Mouse (Mus musculus) ES-Bruce4 (cell line): ENCODE results near the gene Calm3. TPM values are rescaled to one million over a fixed set of nuclear protein-coding genes. Genes with fewer than 3 reads are reported as not detected.

Source experiments
- H3K27ac ChIP-seq: 2 replicates; pipeline ENCODE4 v1.5.1; 2012; ENCODE audit warnings: low read length, inconsistent platforms; ENCODE audit not compliant: insufficient read depth
- H3K27me3 ChIP-seq: 2 replicates; pipeline ENCODE4 v1.6.1; 2012; ENCODE audit warnings: mild to moderate bottlenecking, low read length, inconsistent platforms; ENCODE audit not compliant: control insufficient read depth, poor library complexity, insufficient read depth, severe bottlenecking
- H3K36me3 ChIP-seq: 2 replicates; pipeline ENCODE4 v1.6.1; 2012; ENCODE audit warnings: inconsistent platforms, mild to moderate bottlenecking, low read length, moderate library complexity; ENCODE audit not compliant: control insufficient read depth, poor library complexity, insufficient read depth, severe bottlenecking
- H3K4me1 ChIP-seq: one replicate; pipeline ENCODE4 v1.8.1; 2011; ENCODE audit warnings: low read length; ENCODE audit not compliant: control insufficient read depth, insufficient read depth
- H3K4me3 ChIP-seq: 2 replicates; pipeline ENCODE4 v1.5.1; 2011; ENCODE audit warnings: low read depth, mild to moderate bottlenecking, low read length
- H3K9ac ChIP-seq: 2 replicates; pipeline ENCODE4 v1.6.1; 2012; ENCODE audit warnings: low read depth, mild to moderate bottlenecking, inconsistent platforms; ENCODE audit not compliant: poor library complexity, severe bottlenecking
- H3K9me3 ChIP-seq: replicated peaks from 2 replicates; pipeline ENCODE4 v1.6.1; 2012; ENCODE audit warnings: mild to moderate bottlenecking, low read length, inconsistent platforms; ENCODE audit not compliant: control insufficient read depth, poor library complexity, insufficient read depth, severe bottlenecking
- CTCF ChIP-seq: IDR thresholded peaks from one replicate; pipeline ENCODE4 v1.8.1; 2011; ENCODE audit warnings: low read depth, low read length
- EP300 ChIP-seq: IDR thresholded peaks from 2 replicates; pipeline ENCODE4 v1.6.1; 2011; ENCODE audit warnings: low read depth, low read length; ENCODE audit not compliant: insufficient read depth
- POLR2A ChIP-seq: IDR thresholded peaks from one replicate; pipeline ENCODE4 v1.8.1; 2011; ENCODE audit warnings: low read length; ENCODE audit not compliant: insufficient read depth
- polyA plus RNA-seq: library from polyadenylated mRNA; stranded (reverse); fragments of >200 nt; gene quantifications from 2 replicates; pipeline ENCODE4 v1.2.4, GENCODE M21; 2011; ENCODE audit warnings: low read depth; ENCODE audit not compliant: missing spikeins, insufficient read depth, insufficient read length

Gene Calm3
- polyA plus RNA-seq, 1 experiment: 358 TPM

DNA sequence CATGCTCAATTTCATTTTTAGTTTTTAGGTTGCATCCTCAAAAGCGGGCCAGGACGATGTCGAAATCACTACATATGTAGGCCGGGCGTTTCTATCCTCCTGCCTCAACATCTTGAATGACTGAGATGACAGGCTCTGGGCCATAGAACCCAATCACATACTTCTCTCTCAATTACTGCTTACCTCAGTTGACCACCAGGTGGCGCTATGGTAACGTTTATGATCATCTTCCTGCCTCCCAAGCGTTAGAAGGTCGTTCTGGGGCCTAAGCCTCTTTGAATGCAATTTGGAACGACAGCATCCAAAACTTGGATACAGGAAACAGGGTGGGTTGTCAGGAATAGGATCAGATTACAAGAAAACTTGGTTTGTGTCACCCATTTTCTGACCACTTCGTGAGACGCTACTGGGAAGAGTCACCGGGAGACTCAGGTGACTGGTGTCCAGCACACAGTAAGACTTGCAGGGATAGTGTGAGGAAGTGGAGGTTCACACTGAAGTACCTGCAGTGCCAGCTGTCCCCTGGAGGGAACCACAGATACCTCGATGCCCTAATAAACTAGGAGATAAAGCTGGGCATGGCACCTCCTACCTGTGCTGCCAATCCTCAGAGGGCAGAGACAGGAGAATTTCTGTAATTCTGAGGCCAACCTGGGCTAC is 8.2 kb upstream of the Calm3 start:
- Histone ChIP-seq H3K9ac (no peak overlapping the region), H3K4me3 (no peak overlapping the region), H3K4me1 (no peaks in the 10 kb centered on the region), H3K36me3 (no peaks in the 10 kb centered on the region), H3K27me3 (no peaks in the 10 kb centered on the region), H3K27ac (no peak overlapping the region), H3K9me3 (no peaks in the 10 kb centered on the region)
- peak; percentile 38 for TF ChIP-seq CTCF
- TF ChIP-seq POLR2A: no peak
- TF ChIP-seq EP300: no peak

DNA sequence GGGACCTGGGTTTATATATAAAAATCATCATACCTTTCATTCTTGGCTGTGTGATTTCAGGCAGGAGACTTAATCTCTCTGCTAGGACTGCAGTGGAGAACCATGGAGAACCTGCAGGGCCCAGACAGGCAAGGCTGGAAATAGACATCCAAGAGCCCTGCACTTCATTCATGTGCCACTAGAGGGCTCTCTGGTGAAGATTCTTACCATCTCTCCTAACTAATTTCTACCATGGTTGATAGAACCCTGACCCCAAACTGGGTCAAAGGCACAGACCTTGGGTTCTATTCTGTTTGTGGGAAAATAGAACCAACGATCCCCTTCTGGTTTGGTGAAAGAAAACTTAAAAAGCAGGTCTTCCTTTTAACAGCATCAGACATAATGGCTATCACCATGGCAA is 6.9 kb upstream of the Calm3 start:
- no peak overlapping the region for H3K9ac ChIP-seq
- no peak overlapping the region for H3K4me3 ChIP-seq
- no peaks in the 10 kb centered on the region for H3K36me3 ChIP-seq
- H3K27ac ChIP-seq: no peak overlapping the region
- TF ChIP-seq CTCF: peak; percentile 48
- no peak for TF ChIP-seq EP300
- no peak for TF ChIP-seq POLR2A
- H3K27me3 ChIP-seq: no peaks in the 10 kb centered on the region
- H3K9me3 ChIP-seq: no peaks in the 10 kb centered on the region
- H3K4me1 ChIP-seq: no peaks in the 10 kb centered on the region

DNA sequence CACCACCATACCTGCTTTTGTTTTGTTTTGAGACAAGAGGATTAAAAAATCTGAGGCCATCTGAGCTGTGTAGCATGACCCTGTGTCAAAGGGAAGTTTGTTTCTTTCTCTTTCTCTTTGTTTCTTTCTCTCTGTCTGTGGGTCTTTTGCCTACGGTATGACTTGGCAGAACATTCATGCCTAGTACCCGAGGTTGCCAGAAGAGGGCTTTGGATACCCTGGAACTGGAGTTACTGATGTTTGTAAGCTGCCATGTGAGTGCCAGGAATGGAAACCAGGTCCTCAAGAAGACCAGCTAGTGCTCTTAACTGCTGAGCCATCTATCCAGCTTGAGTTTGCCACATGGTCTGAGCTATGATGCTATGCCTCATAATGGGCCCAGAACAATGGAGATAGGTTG is 4.4 kb upstream of the Calm3 start:
- TF ChIP-seq EP300: no peak
- TF ChIP-seq CTCF: no peak
- TF ChIP-seq POLR2A: no peak
- no peaks in the 10 kb centered on the region for H3K36me3 ChIP-seq
- H3K4me3 ChIP-seq: no peak overlapping the region
- H3K4me1 ChIP-seq: no peaks in the 10 kb centered on the region
- H3K27ac ChIP-seq: no peak overlapping the region
- H3K27me3 ChIP-seq: no peaks in the 10 kb centered on the region
- no peaks in the 10 kb centered on the region for H3K9me3 ChIP-seq
- H3K9ac ChIP-seq: no peak overlapping the region

DNA sequence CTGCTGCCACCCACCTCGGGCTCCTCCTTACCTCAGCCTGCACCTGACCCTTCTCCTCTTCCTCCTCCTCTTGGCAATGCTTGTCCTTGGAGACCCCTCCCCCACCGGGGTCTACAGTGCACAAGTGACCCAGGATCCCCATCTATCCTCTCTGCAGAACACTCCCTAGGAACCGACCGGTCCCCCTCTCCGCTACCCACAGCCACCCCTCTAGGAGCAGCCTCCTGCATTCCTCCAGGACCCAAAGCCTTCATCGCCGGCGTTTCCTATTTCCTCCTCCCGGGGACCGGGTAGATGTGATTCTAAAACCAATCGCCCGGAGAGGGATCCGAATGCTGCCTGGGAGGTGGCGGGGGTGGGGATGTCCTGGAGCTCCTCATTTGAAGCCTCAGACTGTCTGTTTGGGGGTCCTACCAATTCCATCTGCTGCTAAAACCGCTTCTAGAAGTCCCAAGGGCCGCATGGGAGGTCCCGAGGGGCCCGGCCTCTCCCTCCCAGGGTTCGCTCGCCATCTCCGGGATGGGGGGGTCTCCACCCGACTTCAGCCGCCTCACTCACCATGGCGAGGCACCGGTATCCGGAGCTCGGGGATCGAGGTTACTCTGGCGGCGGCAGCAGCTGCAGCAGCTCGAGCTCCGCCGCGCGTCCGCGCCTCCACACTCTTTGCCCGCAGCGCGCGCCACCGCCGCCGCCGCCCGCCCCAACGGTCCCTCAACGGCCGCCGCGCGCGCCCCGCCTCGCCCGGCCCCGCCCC is 454 bp downstream of the Calm3 start:
- Histone ChIP-seq H3K27ac (peak overlapping the region; percentile 52), H3K9ac (peak overlapping the region; percentile 97), H3K4me1 (peaks cover 4% of the 10 kb centered on the region), H3K27me3 (no peaks in the 10 kb centered on the region), H3K36me3 (no peaks in the 10 kb centered on the region; the same call in none of the 2 replicates), H3K9me3 (no peaks in the 10 kb centered on the region), H3K4me3 (peak overlapping the region; percentile 94)
- no peak for TF ChIP-seq CTCF
- no peak for TF ChIP-seq POLR2A
- TF ChIP-seq EP300: no peak

DNA sequence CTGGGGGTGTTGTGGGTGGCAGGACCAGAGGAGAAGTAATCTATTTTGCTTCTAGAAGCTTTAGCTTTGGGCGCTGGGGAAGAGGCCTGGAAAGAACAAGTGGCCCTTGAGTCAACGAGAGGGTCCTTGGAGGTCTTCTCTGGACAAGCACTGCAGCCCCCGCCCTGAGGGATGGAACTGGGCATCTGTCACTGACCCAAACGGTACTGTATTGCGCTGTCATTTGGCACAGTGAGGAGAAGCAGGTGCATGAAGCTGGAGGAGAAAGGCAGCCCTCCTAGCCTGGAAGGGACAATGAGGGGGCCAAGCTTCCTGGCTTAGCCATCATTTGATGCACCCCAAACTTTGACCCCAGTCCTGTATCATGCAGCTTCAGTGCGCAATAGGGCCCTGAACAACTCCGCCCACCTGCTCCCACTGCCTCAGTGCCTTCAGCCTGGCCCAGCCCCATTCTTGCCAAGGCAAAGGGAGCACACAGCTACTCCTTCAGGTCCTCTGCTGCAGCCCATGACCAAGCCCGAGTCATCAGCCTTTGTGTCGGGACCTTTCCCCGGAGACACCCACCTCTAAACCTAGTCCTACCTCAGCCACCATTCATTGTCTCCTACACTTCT is 1.4 kb downstream of the Calm3 start:
- H3K27ac ChIP-seq: no peak overlapping the region
- TF ChIP-seq POLR2A (no peak), EP300 (no peak), CTCF (no peak)
- H3K36me3 ChIP-seq: peaks cover 5% of the 10 kb centered on the region
- no peaks in the 10 kb centered on the region for H3K27me3 ChIP-seq
- H3K9ac ChIP-seq: peak overlapping the region; percentile 97
- peaks cover 4% of the 10 kb centered on the region for H3K4me1 ChIP-seq
- peak overlapping the region; percentile 94 for H3K4me3 ChIP-seq
- no peaks in the 10 kb centered on the region for H3K9me3 ChIP-seq

DNA sequence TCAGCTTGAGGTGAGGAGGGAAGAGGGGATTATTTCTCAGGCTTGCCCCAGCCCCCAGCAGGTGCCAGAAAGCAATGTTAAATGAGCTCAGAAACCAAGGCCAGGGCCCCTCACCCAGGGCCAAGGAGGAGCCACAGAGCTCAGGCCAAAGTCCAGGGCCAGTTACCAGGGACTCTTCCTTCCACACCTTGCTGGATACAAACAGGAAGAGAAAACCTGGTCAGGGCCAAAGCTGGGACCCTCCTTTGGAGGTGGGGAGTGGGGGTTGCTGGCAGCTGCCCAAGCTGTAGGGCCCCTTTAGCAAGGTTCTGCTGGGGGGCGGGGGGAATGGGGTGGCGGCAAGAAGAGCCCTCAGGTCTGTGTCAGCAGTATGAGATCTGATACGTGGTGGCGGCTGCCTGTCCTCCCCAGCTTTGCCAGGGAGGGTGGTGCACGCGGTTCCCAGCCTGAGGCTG is 2.0 kb downstream of the Calm3 start:
- H3K9ac ChIP-seq: no peak overlapping the region
- no peak for TF ChIP-seq EP300
- TF ChIP-seq CTCF: no peak
- TF ChIP-seq POLR2A: no peak
- peaks cover 11% of the 10 kb centered on the region for H3K36me3 ChIP-seq
- no peak overlapping the region for H3K27ac ChIP-seq
- no peaks in the 10 kb centered on the region for H3K27me3 ChIP-seq
- no peak overlapping the region for H3K4me3 ChIP-seq
- H3K9me3 ChIP-seq: no peaks in the 10 kb centered on the region
- peaks cover 4% of the 10 kb centered on the region for H3K4me1 ChIP-seq
